Comparison of ENCODE assay signal across 10 mouse cellular contexts in the genomic region with DNA sequence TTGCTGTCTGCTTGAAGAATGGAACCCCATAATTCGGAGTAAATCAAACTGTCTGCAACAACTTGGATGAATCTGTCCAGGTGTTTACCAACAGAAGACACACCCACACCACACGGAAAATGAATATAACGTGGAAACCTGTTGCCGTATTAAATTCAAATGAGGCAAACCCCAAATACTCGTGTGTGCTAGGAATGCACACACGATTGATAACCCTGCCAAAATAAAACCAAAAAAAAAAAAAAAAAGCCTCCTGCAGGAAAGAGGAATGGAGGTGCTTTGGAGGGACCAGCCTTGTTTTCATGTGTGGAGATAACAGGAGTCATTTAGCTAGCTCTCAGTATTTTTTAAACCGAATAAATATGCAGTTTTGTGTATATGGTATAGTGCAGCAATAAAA. TPM values are rescaled to one million over a fixed set of nuclear protein-coding genes. Genes with fewer than 3 reads are reported as not detected.
DNase-seq lines count a peak whose midpoint lies in the region; ATAC-seq and TF ChIP-seq lines count a peak whose summit lies in the region.
"Had no signal": no experiment of that assay in that cellular context is flagged by ENCODE, and none has a peak within 500 bp of the region (broad histone marks: within the 10 kb centered on the region; RNA-seq: fewer than 3 reads in every experiment).

No protein-coding gene starts in this region.

- TF ChIP-seq RAD21 in MEL (IDR thresholded peaks at IDR 0.05; ENCODE audit: low read depth, low read length), result no peak

- H3K4me3 ChIP-seq in heart, embryonic 16.5 days (ENCODE audit: low read length), result peak overlapping the region; percentile 98
- peak overlapping the region; percentile 43 to 79 for H3K4me3 ChIP-seq in MEL (ENCODE audit: control insufficient read depth in 1 of 2, insufficient read depth in 1 of 2, low read depth in 2 of 2, low read length in 2 of 2)
- H3K4me3 ChIP-seq in hindbrain, embryonic 14.5 days (replicated peaks; ENCODE audit: low read length), result peak overlapping the region; percentile 91
- peak overlapping the region; percentile 78 for H3K4me3 ChIP-seq in midbrain, embryonic 11.5 days (ENCODE audit: low read depth, low read length)
- H3K4me3 ChIP-seq in thymus, adult 2 months (ENCODE audit: control insufficient read depth, insufficient read depth, low read length), result no peak overlapping the region

- TF ChIP-seq POLR2A in MEL (IDR thresholded peaks at IDR 0.05; ENCODE audit: control insufficient read depth in 1 of 2, insufficient read depth in 1 of 2, low read depth in 1 of 2, low read length in 2 of 2, poor library complexity in 1 of 2), result no peak
- TF ChIP-seq POLR2A in thymus, adult 2 months (IDR thresholded peaks at IDR 0.05; ENCODE audit: control insufficient read depth, extremely low read depth, insufficient read depth, low read length, poor library complexity), result no peak

- no peak for TF ChIP-seq CTCF in MEL (IDR thresholded peaks at IDR 0.05 in 2 of 3, conservative IDR thresholded peaks at IDR 0.05 in 1 of 3; ENCODE audit: control insufficient read depth in 1 of 3, insufficient read depth in 1 of 3, low read depth in 2 of 3, low read length in 3 of 3, poor library complexity in 1 of 3, severe bottlenecking in 1 of 3)
- TF ChIP-seq CTCF in thymus, adult 2 months (IDR thresholded peaks at IDR 0.05; ENCODE audit: borderline replicate concordance, control insufficient read depth, extremely low read depth, insufficient read depth, low read length, poor library complexity), result no peak

- TF ChIP-seq EP300 in MEL (IDR thresholded peaks at IDR 0.05; ENCODE audit: low read depth in 1 of 2, low read length in 2 of 2), result no peak

- DNase-seq in heart, adult 11 months, result no peak
- peak; percentile 46 for DNase-seq in MEL (ENCODE audit: low read depth, low spot score)
- no peak for DNase-seq in hindbrain, embryonic 14.5 days (ENCODE audit: low spot score)
- DNase-seq in midbrain, embryonic 11.5 days (ENCODE audit: low spot score, missing footprints), result no peak
- no peak for DNase-seq in adrenal gland, adult 8-10 months
- no peak for DNase-seq in retina, embryonic 14.5 days (ENCODE audit: low spot score)
- no peak for DNase-seq in thymus, adult 2 months
- DNase-seq: cerebellum, postnatal 36 days; retina, postnatal 1 day had no signal

- no peaks in the 10 kb centered on the region for H3K9me3 ChIP-seq in heart, embryonic 16.5 days (replicated peaks; ENCODE audit: control insufficient read depth, low read length)
- H3K9me3 ChIP-seq in MEL (replicated peaks; ENCODE audit: insufficient read depth, low read length), result no peaks in the 10 kb centered on the region
- H3K9me3 ChIP-seq in hindbrain, embryonic 14.5 days (ENCODE audit: control insufficient read depth, low read length), result no peaks in the 10 kb centered on the region
- H3K9me3 ChIP-seq in midbrain, embryonic 11.5 days (ENCODE audit: control insufficient read depth, low read length), result peaks cover 2% of the 10 kb centered on the region; the same call in 1 of the 2 replicates

- no peak for ATAC-seq in heart, embryonic 16.5 days (replicated peaks; ENCODE audit: extremely low read depth, insufficient read depth, low FRiP score)
- ATAC-seq in hindbrain, embryonic 14.5 days (ENCODE audit: low FRiP score), result no peak
- ATAC-seq in midbrain, embryonic 11.5 days (ENCODE audit: low FRiP score), result no peak

- peaks cover 51% of the 10 kb centered on the region for H3K79me2 ChIP-seq in MEL (ENCODE audit: control insufficient read depth, insufficient read depth, low read length, poor library complexity)

- H3K27ac ChIP-seq in heart, embryonic 16.5 days (ENCODE audit: low read length), result no peak overlapping the region
- H3K27ac ChIP-seq in MEL (ENCODE audit: control insufficient read depth, low read depth, low read length), result no peak overlapping the region
- H3K27ac ChIP-seq in hindbrain, embryonic 14.5 days, result no peak overlapping the region
- no peak overlapping the region for H3K27ac ChIP-seq in midbrain, embryonic 11.5 days (ENCODE audit: low read depth, low read length)
- no peak overlapping the region for H3K27ac ChIP-seq in thymus, adult 2 months (ENCODE audit: control insufficient read depth, insufficient read depth, low read length)

- 65% methylated on average over 7 of the region's 7 CpGs for WGBS in heart, embryonic 16.5 days
- 80% methylated on average over 7 of the region's 7 CpGs for WGBS in hindbrain, embryonic 14.5 days
- WGBS in midbrain, embryonic 11.5 days, result 84% methylated on average over 7 of the region's 7 CpGs
- 78% methylated on average over 7 of the region's 7 CpGs for WGBS in thymus, adult 2 months

- no peaks in the 10 kb centered on the region for H3K27me3 ChIP-seq in heart, embryonic 16.5 days (ENCODE audit: control insufficient read depth, insufficient read depth, low read length)
- H3K27me3 ChIP-seq in MEL (ENCODE audit: control insufficient read depth in 1 of 2, insufficient read depth in 2 of 2, low read length in 2 of 2), result no peaks in the 10 kb centered on the region
- no peaks in the 10 kb centered on the region for H3K27me3 ChIP-seq in hindbrain, embryonic 14.5 days (ENCODE audit: control insufficient read depth, insufficient read depth, low read length)
- H3K27me3 ChIP-seq in midbrain, embryonic 11.5 days (ENCODE audit: control insufficient read depth, insufficient read depth, low read length), result no peaks in the 10 kb centered on the region
- H3K27me3 ChIP-seq in thymus, adult 2 months (ENCODE audit: control insufficient read depth, insufficient read depth, low read length), result no peaks in the 10 kb centered on the region

- H3K4me1 ChIP-seq in heart, embryonic 16.5 days (ENCODE audit: control insufficient read depth, insufficient read depth, low read length), result peaks cover 19% of the 10 kb centered on the region
- peaks cover 20 to 21% of the 10 kb centered on the region in 2 experiments for H3K4me1 ChIP-seq in MEL (ENCODE audit: control insufficient read depth in 1 of 2, insufficient read depth in 2 of 2, low read length in 2 of 2)
- H3K4me1 ChIP-seq in hindbrain, embryonic 14.5 days (replicated peaks; ENCODE audit: control insufficient read depth, insufficient read depth, low read length), result peaks cover 24% of the 10 kb centered on the region
- peaks cover 20% of the 10 kb centered on the region for H3K4me1 ChIP-seq in midbrain, embryonic 11.5 days (ENCODE audit: control insufficient read depth, insufficient read depth, low read length)
- peaks cover 7% of the 10 kb centered on the region for H3K4me1 ChIP-seq in thymus, adult 2 months (replicated peaks; ENCODE audit: control insufficient read depth, insufficient read depth, low read length)

- H3K36me3 ChIP-seq in heart, embryonic 16.5 days (ENCODE audit: control insufficient read depth, insufficient read depth), result peaks cover 17% of the 10 kb centered on the region
- H3K36me3 ChIP-seq in MEL (ENCODE audit: control insufficient read depth in 1 of 2, insufficient read depth in 2 of 2, low read length in 2 of 2), result peaks cover 21 to 33% of the 10 kb centered on the region in 2 experiments
- peaks cover 5% of the 10 kb centered on the region for H3K36me3 ChIP-seq in hindbrain, embryonic 14.5 days (replicated peaks; ENCODE audit: control insufficient read depth, insufficient read depth)
- H3K36me3 ChIP-seq in midbrain, embryonic 11.5 days (ENCODE audit: control insufficient read depth, insufficient read depth, low read length), result peaks cover 4% of the 10 kb centered on the region; the same call in 1 of the 2 replicates
- H3K36me3 ChIP-seq in thymus, adult 2 months (ENCODE audit: control insufficient read depth, insufficient read depth, low read length), result 0 out of 2 replicates have a peak, but pooled peaks cover 3% of the 10 kb centered on the region

- no peak overlapping the region; the same call in 1 of the 2 replicates for H3K9ac ChIP-seq in heart, embryonic 16.5 days (ENCODE audit: low read length)
- peak overlapping the region; percentile 11 for H3K9ac ChIP-seq in MEL (ENCODE audit: control insufficient read depth, low read depth, low read length, poor library complexity, severe bottlenecking)
- H3K9ac ChIP-seq in hindbrain, embryonic 14.5 days, result peak overlapping the region; percentile 91
- H3K9ac ChIP-seq in midbrain, embryonic 11.5 days (ENCODE audit: low read length), result no peak overlapping the region; the same call in 1 of the 2 replicates

- H3K4me2 ChIP-seq in heart, embryonic 16.5 days (ENCODE audit: low read depth, low read length), result peak overlapping the region; percentile 57
- H3K4me2 ChIP-seq in hindbrain, embryonic 14.5 days (replicated peaks), result peak overlapping the region; percentile 67
- H3K4me2 ChIP-seq in midbrain, embryonic 11.5 days, result peak overlapping the region; percentile 64

TF ChIP-seq in MEL, 35 proteins besides CTCF, POLR2A, EP300 and RAD21 (continues in another document):
- TF ChIP-seq UBTF (IDR thresholded peaks at IDR 0.05; ENCODE audit: borderline replicate concordance, insufficient read depth, low read depth, low read length) (no peak), NELFE (IDR thresholded peaks at IDR 0.05; ENCODE audit: low read depth, low read length) (no peak), ZMIZ1 (IDR thresholded peaks at IDR 0.05; ENCODE audit: low read depth, low read length) (0 out of 2 replicates have a peak, but pooled peaks have one; percentile 7), MXI1 (IDR thresholded peaks at IDR 0.05; ENCODE audit: low read depth, low read length) (no peak; the same call in 1 of the 2 replicates), POLR2AphosphoS2 (IDR thresholded peaks at IDR 0.05; ENCODE audit: low read length) (no peak), MEF2A (IDR thresholded peaks at IDR 0.05; ENCODE audit: extremely low read depth, insufficient replicate concordance, low read depth, low read length, poor library complexity, severe bottlenecking) (no peak)

RNA-seq across cellular contexts. Expression of a gene that starts 1.3 kb away (rescaled TPM):
- 31.0 and 32.9 TPM in 2 replicates for polyA plus RNA-seq in heart, embryonic 16.5 days (2015; fragmentation: Nextera tagmentation; extraction: Ambion mirVana)
- total RNA-seq in MEL (2012; rRNA removed), result 58.7 and 60.5 TPM in 2 replicates
- polyA plus RNA-seq in MEL (2012; ENCODE audit: insufficient read depth in 1 of 2, insufficient read length in 2 of 2, low read depth in 1 of 2, low replicate concordance in 2 of 2, missing spikeins in 1 of 2), result 100 to 1,000 TPM; 117 to 207 TPM
- polyA plus RNA-seq in hindbrain, embryonic 14.5 days (2014; fragmentation: Nextera tagmentation; extraction: Ambion mirVana), result 35.1 and 35.5 TPM in 2 replicates
- polyA plus RNA-seq in midbrain, embryonic 11.5 days (2014; fragmentation: Nextera tagmentation; extraction: Ambion mirVana), result 57.3 and 63.9 TPM in 2 replicates
- 10 to 100 TPM; 19.5 to 29.0 (median 23.2) TPM for total RNA-seq in adrenal gland, adult 8-10 months (2022)
- 85.1 and 100 TPM in 2 replicates for polyA plus RNA-seq in thymus, adult 2 months (2012; rRNA removed)

RNA-seq across cellular contexts. Expression of a gene that starts 48.4 kb away (rescaled TPM):
- 41.3 and 44.5 TPM in 2 replicates for polyA plus RNA-seq in heart, embryonic 16.5 days (2015; fragmentation: Nextera tagmentation; extraction: Ambion mirVana)
- total RNA-seq in MEL (2012; rRNA removed), result not detected in 2 replicates
- not detected for polyA plus RNA-seq in MEL (2012; ENCODE audit: insufficient read depth in 1 of 2, insufficient read length in 2 of 2, low read depth in 1 of 2, low replicate concordance in 2 of 2, missing spikeins in 1 of 2)
- 425 and 498 TPM in 2 replicates for polyA plus RNA-seq in hindbrain, embryonic 14.5 days (2014; fragmentation: Nextera tagmentation; extraction: Ambion mirVana)
- polyA plus RNA-seq in midbrain, embryonic 11.5 days (2014; fragmentation: Nextera tagmentation; extraction: Ambion mirVana), result 231 and 252 TPM in 2 replicates
- total RNA-seq in adrenal gland, adult 8-10 months (2022), result 10 to 100 TPM; 20.2 to 71.9 (median 43.4) TPM
- polyA plus RNA-seq in thymus, adult 2 months (2012; rRNA removed), result 38.3 and 41.9 TPM in 2 replicates

Comparison
In these comparisons a context has a peak if more than half of its experiments do, and no peak if none do; other contexts are left out.
1. H3K9ac ChIP-seq: peak in MEL (single experiment) and hindbrain, embryonic 14.5 days (single experiment); none in heart, embryonic 16.5 days (single experiment) and midbrain, embryonic 11.5 days (single experiment).
2. RNA of a gene that starts 48.4 kb away (polyA plus RNA-seq): 425 to 498 TPM in hindbrain, embryonic 14.5 days, 231 to 252 TPM in midbrain, embryonic 11.5 days, 38.3 to 41.9 TPM in thymus, adult 2 months and 41.3 to 44.5 TPM in heart, embryonic 16.5 days; not detected in MEL; every median in the first group is over 10 times any median in the second.
3. Peak in every context shown above with its lines, with median percentiles within 50 percentile points of each other: H3K4me2 ChIP-seq.